Mouse (Mus musculus) ovary, postnatal 36 days (tissue): ENCODE measurements at regions not wholly inside any gene's neighbourhood (a gene's known extent, or its start where the extent isn't known, plus 50 kb on each side); places are given as distances from the start of the nearest gene placed in this dataset.
A peak's percentile ranks its signal among the peaks of the same experiment; 100 is the strongest.

Experiments used
- DNase-seq: peaks from one replicate; pipeline ENCODE4 v3.0.0; 2022; ENCODE audit warnings: low spot score, mixed read lengths

DNA sequence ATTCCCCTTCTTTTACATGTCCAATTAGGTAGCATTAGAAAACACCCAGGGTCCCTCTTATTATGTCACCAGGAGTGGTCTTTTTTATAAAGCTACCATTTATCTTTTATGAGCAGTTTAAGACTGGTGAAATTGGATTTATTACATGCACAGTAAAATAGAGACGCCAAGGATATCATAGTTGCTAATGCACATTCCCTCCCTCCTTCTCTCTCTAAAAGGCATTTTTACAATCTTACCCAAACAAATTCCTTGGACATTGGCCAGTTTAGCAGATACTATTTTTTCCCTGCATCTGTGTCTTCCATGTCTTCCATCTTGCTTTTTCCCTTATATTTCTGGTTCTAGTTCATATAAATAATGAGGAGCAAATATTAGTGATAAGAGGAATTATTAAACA lies 186.7 kb upstream of the Robo2 start:
- DNase-seq = no peak

- DNase-seq = peak; percentile 9
Observed at GRCm38 (mm10) chr16:74597735-74598340, 186.2 kb upstream of the Robo2 start.

GRCm38 (mm10) chr16:74591896-74592295 lies 180.3 kb upstream of the Robo2 start:
- DNase-seq = no peak

- no peak for DNase-seq
Observed at GRCm38 (mm10) chr16:74582645-74583423, 171.2 kb upstream of the Robo2 start.

DNA sequence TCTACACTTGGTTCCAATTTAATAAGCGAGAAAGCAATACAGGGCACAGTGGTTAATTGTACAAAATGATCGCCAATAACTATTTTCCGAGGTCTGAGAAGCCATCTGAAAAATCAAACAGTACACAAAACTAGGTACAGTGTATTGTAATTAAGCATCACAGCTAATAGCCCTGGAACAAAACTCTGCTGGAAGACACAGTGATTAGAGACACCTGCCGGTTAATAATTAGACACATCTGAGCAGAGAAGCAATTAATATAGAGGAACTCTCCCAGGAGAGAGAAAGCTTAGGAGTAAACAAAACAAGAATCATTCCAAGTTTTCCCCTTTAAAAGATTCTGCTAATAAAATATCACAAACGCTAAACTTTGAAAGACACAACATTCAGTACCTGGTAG lies 136.7 kb upstream of the Robo2 start:
- DNase-seq = no peak

DNA sequence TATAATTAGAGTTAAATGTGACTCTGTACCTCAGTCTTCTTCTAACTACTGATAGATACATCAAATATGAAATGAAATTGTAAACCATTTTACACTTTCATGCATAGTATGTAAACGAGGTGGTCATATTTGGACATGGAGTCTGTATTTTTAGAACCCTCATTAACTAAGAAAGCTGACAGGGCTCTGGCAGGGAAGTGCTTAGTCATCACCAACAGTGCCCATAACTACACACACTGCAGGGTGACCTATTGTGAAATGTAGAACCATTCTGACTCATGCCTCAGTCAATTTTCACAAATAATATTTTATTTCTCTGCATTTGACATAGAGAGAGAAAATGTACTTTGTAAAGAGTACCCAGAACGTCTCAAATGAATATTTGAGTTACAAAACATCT lies 118.9 kb upstream of the Robo2 start:
- no peak for DNase-seq

DNA sequence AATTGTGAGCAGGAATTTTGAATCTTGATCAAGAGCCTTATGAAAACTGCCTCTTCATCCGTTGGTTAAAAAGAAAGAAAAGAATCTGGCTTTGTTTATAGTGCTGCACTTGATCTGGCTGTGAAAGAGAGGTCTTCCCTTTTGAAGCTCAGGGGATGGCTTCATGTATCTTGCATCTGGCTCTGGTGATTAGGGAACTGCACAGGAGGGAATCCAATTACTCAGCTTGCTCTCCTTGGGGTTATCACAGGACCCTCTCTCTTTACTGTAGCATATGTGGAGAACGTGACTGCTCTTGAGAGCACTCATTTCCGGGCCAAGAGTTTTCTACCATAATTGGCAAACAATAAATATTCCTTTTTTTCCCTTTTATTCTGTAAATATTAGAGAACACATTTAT lies 116.6 kb upstream of the Robo2 start:
- DNase-seq = no peak

GRCm38 (mm10) chr16:74526521-74526920 lies 114.9 kb upstream of the Robo2 start:
- DNase-seq = no peak

- DNase-seq = no peak
Observed at GRCm38 (mm10) chr16:74520501-74520900, 108.9 kb upstream of the Robo2 start.

DNA sequence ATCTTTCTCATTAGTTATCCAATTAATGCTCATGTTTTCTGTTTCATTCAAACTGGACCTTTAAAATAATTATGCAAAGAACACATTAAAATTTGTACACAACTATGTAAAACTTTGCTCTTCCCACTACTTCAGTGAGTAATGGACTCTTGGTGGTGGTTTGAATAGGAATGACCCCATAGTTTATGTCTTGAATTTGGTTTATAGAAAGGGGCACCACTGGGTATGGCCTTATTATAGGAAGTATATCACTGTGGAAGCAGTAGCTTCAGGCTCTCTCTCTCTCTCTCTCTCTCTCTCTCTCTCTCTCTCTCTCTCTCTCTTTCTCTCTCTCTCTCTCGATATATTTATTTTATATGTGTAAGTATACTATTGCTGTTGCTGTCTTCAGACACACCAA lies 106.3 kb upstream of the Robo2 start:
- no peak for DNase-seq

DNA sequence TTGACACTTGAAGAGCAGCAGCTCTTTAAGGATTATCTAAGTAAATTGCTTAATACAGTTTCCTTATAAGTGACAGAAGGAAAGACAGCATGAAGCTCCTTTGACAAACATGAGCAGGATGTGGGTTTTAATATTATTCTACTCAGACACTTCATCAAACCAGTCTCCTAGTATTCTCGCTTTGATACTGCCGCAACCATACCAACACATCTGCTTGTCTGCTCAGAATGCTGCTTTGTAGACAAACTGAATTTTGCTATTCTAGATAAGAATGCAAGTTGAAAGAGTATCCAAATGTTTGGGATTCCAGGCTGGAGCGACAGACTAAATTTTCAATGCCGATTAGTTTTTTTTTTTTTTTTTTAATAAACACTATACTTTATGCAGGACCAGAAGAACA lies 105.7 kb upstream of the Robo2 start:
- no peak for DNase-seq

- no peak for DNase-seq
Observed at GRCm38 (mm10) chr16:74514481-74514880, 102.9 kb upstream of the Robo2 start.

DNA sequence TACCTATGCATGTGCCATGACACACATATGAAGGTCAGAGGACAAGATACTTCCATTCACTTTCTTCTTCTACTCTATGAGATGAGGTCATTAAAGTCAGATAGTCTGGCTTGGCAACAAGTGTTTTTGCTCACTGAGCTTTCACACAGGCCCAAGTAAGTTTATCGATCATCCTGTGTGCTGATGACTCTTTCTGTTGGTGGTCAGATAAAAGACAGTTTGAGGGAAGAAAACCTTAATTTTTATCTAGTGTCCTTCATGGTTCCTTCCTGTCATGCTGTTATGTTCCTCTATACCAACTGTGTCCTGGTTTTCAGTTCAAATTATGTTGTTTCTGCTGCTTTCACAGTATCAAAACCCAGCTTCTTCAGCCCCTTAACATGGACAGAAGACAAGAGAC lies 98.8 kb upstream of the Robo2 start:
- no peak for DNase-seq

DNA sequence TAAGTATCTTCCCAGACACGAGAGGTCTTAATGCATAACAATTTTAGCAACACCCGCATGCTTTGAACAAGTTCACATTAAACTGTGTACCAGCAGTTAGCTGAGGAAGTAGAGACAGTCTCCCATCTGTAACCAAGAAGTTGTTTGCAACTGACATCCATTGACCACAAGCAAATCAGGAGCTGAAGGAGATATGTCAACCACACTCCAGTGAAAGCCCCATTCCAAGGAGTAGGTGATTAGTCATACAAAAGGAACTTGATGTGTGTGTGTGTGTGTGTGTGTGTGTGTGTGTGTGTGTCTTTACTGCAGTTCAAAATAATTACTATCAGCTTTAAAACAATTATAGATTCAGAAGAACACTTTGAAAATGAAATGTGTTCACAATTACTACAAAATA lies 97.9 kb upstream of the Robo2 start:
- DNase-seq = no peak

GRCm38 (mm10) chr16:74506719-74507118 lies 95.1 kb upstream of the Robo2 start:
- DNase-seq = no peak

GRCm38 (mm10) chr16:74506173-74506709 lies 94.6 kb upstream of the Robo2 start:
- DNase-seq = no peak

- no peak for DNase-seq
Observed at GRCm38 (mm10) chr16:74504426-74504825, 92.8 kb upstream of the Robo2 start.

- no peak for DNase-seq
Observed at GRCm38 (mm10) chr16:74500687-74501086, 89.1 kb upstream of the Robo2 start.

DNA sequence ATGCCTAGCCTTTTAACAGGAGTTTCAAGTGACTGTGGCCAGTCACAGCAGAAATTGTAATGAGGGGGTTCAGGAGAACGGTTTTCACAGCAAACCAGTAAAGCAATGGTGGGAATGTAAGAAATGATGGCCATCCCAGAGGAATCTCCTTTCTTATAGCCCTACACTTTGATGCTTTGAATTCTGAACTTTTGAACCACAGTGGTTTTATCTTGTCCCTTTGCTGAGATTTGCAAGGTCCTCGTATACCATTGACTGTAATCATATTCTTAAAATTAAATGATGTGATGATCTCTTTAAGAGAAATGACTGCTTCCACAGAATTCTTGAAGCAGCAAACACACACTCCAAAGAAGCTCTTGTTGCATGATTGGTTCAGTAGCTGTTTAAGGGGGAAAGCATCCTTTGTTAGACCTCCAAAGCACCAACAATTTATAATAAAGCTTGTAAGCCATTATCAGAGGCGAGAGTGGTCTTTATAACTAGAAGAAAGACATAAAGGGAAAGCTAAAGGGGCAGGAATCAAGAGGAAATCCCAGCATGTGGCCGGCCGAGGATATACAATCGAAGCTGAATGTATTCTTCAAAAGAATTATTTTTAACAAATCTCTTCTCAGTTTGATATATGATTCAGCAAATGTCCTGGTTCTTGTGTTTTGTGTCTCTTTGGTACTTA lies 56.3 kb upstream of the Robo2 start:
- DNase-seq = no peak

- no peak for DNase-seq
Observed at GRCm38 (mm10) chr16:74467159-74467558, 55.5 kb upstream of the Robo2 start.

DNA sequence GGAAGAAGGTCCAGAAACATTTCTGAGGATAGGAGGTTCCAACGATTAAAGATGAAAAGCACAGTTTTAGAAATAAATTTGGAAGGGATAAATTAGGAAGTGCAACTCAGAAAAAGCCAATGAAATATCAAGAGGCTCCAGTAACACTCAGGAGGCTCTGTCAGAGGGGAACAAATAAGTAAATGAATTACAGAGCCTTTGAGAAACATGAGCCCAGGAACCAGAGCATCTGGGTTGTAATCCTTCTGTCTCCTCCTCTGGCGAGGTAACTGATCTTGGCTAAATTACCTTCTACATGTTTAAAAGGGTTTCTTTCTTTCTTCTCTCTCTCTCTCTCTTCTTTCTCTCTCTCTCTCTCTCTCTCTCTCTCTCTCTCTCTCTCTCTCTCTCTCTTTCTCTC lies 53.2 kb upstream of the Robo2 start:
- no peak for DNase-seq

DNA sequence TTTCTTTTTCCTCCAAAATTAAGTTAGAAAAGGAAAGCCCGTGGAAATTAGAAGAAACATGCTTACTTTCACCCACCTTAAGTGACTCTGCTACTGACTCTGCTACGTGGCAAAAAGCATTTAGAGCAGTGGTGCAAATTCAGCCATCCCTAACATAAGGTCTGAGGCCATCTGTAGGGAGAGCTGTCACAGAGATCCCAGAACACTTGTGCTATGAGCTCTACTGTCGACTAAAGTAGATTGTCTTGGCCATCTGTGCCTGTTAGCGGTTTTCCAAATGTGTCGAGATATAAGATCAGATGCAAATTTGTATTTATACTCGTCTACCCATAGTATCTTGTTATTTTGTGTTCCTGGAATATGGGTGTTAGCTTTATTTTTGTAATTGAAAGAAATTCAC lies 52.7 kb upstream of the Robo2 start:
- no peak for DNase-seq

DNA sequence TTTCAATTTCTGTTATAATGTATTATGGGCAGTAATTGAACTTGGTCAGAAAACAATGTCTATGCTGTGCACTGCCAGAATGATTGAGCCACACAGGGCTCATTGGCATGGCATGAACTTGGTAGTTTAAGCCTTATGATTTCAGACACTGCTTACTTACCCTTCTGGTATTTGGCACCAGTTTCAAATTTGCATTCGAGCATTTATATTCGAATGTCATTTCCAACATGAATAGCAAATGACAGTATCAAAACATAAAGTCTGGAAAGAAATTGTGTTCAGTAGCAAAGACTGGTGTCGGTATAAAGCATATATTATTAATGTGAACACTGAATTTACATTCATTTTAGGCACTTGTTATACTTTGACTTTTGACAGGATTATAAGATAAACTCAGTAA lies 50.8 kb upstream of the Robo2 start:
- DNase-seq = no peak
